Mouse (Mus musculus) retina, postnatal 7 days (tissue): Measurements from ENCODE around the gene Wdr43.

Source experiments
- DNase-seq: peaks from one replicate; pipeline ENCODE4 v3.0.0-alpha.2; 2012; ENCODE audit warnings: low read depth, low spot score

Gene Wdr43

GRCm38 (mm10) chr17:71705550-71706480 is 90.1 kb downstream of the Wdr43 start:
- DNase-seq = no peak

GRCm38 (mm10) chr17:71707715-71708114 is 92.0 kb downstream of the Wdr43 start:
- DNase-seq = no peak
